Mouse (Mus musculus) common myeloid progenitor, adult 5-6 weeks (primary cell): ENCODE data around the gene Gm9821. TPM values are rescaled to one million over a fixed set of nuclear protein-coding genes. Genes with fewer than 3 reads are reported as not detected.
A peak's percentile ranks its signal among the peaks of the same experiment; 100 is the strongest.

ENCODE experiments used
- ATAC-seq: replicated peaks from 2 replicates; pipeline ENCODE4 v1.8.0; 2016; ENCODE audit warnings: low read depth, mild to moderate bottlenecking, moderate TSS enrichment, inconsistent platforms; ENCODE audit not compliant: poor library complexity, severe bottlenecking
- total RNA-seq: library from RNA; stranded (forward); fragments of 200-1000, 187-1606 nt; gene quantifications from 2 replicates; pipeline ENCODE4 v1.2.3, GENCODE M21; 2017

Gm9821 gene
- total RNA-seq, 1 experiment from 2014 or later, result 1.5 TPM

GRCm38 (mm10) chr2:91962864-91963401 lies 17.4 kb downstream of the Gm9821 start:
- ATAC-seq, result no peak

- peak; percentile 59 for ATAC-seq
These were observed 18.0 kb downstream of the Gm9821 start for GRCm38 (mm10) chr2:91963443-91963932.

GRCm38 (mm10) chr2:91964610-91965204 lies 19.2 kb downstream of the Gm9821 start:
- no peak for ATAC-seq

DNA sequence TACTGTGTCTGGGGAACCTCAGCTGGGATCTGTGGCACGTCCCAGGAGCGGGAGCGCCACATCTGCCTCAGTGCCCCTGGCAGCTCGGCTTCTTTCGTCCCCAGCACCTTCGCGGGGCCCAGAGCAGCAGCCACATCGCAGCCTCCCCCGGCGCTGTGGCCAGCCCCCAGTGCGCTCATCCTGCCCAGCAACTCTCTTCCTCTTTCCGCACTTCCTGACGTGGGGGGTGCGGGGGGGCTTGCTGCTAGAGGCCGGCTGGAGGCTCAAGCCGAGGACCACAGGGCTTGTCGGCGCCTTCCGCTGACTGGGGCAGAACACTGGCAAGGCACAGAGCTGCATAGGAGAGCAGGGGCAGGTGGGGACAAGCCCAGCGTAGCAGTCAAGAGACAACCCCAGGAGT lies 19.9 kb downstream of the Gm9821 start:
- peak; percentile 66 for ATAC-seq

GRCm38 (mm10) chr2:91966367-91966766 lies 20.9 kb downstream of the Gm9821 start:
- peak; percentile 6 for ATAC-seq

GRCm38 (mm10) chr2:91967962-91968361 lies 22.5 kb downstream of the Gm9821 start:
- no peak for ATAC-seq

DNA sequence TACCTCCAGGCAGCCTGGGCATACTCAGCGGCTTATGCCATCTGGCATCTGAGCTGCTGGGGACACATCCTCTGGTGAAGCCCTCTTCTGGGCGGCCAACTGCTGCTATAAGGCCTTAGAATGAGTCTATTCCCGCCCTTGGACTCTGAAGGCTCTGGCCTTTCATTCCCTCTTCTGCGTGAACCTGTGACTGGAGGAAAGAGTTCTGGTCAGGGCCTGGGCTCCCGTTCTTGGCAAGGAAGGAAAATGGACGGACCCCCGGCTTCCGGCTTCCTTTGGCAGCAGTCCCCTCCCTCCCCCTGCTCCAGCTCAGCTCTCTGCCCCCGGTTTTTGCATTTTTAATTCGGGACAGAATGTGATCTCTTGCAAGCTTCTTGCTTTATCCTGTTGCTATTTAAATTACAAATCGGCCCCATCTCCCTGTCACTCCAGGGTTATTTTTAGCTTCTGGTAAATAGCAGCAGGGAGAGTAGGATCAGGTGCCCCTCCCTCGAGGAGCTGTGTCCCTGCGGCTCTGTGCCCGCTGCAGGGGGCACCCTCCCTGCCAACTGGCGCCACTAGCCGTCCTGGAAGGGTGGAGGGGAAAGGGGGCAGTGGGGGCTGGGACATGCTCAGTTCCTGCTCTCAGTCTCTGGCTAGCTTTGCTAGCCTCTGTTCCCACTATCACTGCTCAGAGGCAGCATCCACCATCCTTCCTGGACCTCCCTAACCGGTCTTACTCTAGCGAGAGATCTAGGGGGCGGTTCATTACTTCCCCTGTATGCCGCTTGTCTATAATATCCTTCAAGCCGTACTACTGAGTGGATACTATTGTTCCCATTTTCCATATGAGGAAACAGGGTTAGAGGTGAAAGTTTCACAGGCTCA lies 26.0 kb downstream of the Gm9821 start:
- ATAC-seq, result no peak; the same call in none of the 2 replicates

GRCm38 (mm10) chr2:91972121-91972566 lies 26.6 kb downstream of the Gm9821 start:
- ATAC-seq, result peak; percentile 76

GRCm38 (mm10) chr2:91973416-91974135 lies 28.1 kb downstream of the Gm9821 start:
- ATAC-seq, result no peak

DNA sequence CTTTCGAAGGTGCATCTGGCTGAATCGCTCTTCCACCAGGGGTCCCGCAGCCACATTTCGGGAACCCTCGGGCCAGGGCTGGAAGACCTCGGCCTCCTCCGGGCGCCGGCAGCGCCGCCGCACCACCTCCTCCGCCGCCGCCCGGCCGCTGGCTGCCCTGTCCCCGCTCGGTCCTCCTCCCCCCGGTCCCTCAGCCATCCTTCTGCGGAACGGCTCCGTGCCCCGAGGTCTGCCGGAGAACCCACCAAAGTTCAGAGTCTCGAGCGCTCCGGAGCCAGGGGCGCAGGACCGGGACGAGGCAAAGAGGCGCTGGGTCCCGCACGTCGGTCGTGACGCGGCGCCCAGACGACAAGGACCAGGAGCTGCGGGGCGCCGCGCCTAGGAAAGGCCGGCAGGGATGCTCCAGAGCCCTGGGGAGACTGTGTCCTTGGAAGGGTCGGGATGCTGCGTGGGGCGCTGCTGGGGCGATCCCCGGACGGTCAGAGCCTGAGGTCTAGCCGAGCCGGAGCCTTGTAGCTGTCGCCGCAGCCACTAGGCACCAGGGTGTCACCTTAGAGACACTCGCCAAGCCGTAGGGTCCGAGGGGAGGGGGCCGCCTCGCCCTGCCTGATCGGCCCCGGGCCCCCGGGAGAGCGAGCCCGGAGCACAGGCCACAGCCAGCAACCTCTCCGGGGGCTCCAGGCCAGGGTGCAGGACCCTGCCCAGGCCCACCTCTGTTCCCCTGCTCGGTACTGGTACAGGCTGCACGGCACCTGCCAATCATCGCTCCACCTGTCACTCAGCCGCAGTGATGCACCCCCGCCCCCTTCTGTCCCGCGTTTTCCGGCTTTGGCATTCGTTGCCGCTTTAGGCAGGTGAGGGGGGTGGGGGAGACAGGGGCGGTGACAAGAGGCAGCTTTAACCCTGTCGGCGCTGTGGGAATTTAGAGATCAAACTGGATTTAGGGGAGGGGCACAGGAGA lies 30.4 kb downstream of the Gm9821 start, which contains the start of gene Dgkz:
TSS of gene Dgkz (minus strand) at position 284 of the 961 bp plus-strand sequence.
- ATAC-seq, result no peak

- ATAC-seq, result peak; percentile 76
These were observed 32.5 kb downstream of the Gm9821 start for GRCm38 (mm10) chr2:91977960-91978359.

GRCm38 (mm10) chr2:91978547-91978946 lies 33.0 kb downstream of the Gm9821 start:
- no peak for ATAC-seq

DNA sequence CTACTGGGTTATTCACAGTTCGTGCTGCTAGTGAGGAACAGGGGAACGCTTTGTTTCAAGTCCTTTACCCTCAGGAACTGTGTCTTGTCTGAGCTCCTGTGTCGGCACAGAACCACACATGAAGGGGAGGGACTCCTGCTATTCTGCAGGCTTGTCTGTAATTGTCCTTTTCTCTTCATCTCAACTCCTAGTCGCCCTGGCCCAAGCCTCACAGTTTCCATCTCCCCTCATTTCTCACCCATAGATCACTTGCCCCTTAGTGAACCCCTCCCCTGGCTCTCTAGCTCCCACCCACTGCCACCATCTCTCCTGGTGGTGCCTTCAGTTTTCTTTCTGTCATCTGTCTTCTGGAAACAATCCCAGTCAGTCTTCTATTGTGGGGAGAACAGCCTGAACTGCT lies 34.7 kb downstream of the Gm9821 start:
- ATAC-seq, result no peak

DNA sequence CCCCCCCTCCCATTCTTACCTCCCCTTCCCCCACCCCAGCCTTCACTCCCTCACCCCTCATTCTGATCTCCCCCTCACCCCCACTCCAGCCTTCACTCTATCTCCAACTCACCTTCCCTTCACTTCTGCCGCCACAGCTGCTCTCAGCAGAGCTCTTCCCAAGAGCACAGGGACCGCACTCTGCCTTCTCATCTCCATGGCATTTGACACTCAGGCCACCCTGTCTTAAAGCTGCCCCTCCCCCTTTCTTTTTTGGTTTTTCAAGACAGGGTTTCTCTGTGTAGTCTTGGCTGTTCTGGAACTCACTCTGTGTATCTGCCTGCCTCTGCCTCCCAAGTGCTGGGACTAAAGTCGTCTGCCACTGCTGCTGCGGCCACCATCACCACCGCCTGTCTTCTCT lies 35.3 kb downstream of the Gm9821 start:
- no peak for ATAC-seq

DNA sequence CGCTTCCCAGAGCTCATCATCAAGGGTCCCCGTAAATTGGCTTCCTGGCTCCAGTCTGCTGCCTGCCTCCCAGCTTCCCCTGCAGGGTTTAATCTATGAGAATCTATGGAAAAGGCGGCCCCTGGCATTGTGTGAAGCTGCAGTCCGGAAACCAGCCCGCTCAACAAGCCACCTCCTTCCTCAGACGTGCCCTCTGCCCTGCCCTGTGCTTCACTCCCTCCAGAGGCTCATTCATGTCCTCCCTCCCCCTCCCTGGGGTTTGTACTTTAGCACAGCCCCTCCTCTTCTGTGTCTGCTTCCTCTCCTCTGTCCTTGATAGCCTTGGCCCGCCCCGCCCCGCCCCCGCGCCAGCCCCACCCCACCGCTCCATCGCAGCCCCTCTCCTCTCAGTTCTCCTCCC lies 38.9 kb downstream of the Gm9821 start:
- peak; percentile 95 for ATAC-seq

DNA sequence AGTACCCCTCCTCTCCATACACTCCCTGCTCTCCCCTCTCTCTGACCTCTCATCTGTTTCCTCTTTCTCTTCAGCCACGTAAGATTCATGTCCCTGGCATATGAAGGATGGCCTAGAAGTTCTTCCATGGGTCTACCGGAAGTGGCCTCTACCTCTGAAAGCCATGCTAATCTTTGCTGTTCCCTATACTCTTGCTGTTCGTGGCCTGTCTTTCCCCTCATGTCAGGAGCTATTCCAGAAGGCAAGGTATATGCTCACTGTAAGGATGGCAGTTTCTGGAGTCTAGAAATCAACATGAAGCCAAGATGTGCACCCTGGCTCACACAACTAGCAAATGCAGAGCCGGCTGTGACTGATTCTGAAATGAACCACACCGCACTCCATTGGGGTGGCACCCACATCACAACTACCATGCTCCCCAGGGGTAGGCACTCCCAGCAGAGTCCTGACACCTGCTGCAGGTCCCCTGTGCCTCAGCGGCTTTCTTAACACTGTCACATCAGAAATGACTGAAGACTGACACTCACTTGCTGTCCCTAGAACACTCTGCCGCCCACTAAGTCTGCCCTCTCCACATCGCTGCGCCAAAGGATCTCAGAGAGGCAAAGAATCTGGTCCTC lies 39.5 kb downstream of the Gm9821 start:
- peak; percentile 9 for ATAC-seq

DNA sequence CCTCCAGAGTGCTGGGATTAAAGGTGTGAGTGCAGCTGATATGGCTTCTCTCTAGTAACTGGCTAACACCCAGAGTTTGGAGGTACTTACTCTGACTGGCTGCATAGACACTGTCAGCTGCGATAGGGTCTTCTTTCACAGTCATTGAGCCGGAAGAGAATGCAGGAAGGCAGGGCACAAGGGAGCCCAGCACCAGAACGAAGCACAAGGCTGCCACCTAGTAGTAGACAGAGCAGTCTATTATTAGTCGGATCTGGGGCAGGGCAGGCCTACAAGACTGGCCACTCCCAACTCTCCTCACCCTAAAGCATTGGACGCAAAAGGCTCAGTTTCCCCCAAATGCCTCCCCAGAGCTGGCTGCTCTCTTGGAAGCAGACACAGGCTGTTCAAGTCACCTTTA lies 40.6 kb downstream of the Gm9821 start:
- peak; percentile 48 for ATAC-seq

DNA sequence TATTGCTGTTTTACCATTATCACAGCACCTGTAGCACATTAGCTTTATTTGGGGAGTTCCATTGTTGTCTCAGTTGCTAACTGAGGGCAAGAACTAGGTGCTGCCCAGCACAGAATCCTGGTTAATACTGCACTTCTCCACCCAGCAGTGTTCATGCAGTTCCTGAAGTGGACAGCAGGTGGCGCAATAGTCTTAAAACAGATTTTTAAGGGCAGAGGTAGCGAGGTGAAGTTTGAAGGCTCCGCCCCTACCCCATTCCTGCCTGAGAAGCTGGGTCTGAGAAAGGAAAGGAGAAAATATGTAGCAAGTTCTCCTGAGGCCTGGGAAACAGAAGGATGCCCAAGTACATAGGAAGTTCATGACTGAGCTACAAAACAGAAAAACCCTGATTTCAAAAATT lies 42.0 kb downstream of the Gm9821 start:
- ATAC-seq, result peak; percentile 48

DNA sequence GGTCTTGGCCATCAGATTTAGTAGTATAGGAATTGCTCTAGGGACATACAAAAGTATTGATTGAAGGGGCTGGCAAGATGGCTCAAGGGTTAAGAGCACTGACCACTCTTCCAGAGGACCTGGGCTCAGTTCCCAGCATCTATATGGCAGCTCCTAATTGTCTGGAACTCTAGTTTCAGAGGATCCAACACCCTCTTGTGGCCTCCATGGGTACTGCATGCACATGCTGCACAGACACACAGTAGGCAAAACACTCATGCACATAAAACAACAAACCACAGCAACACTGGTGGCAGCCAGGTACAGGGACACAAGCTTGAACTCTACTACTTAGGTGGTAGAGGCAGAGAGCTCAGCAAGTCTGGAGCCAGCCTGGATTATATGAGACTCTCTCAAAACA lies 44.2 kb downstream of the Gm9821 start:
- ATAC-seq, result no peak
